ENCODE assay signal across 8 mouse cellular contexts in genomic region chr4:124850261-124850913, GRCm38 (mm10). TPM values are rescaled to one million over a fixed set of nuclear protein-coding genes. Genes with fewer than 3 reads are reported as not detected.
A peak's percentile ranks its signal among the peaks of the same experiment; 100 is the strongest.
DNase-seq lines count a peak whose midpoint lies in the region; ATAC-seq lines count a peak whose summit lies in the region.

Gene Yrdc, plus strand, starts transcription at chr4:124850679.

- H3K4me2 ChIP-seq in hindbrain, embryonic 13.5 days = peak within 1 kb of the TSS; percentile 96

- peak within 1 kb of the TSS; percentile 92 for H3K9ac ChIP-seq in hindbrain, embryonic 13.5 days

- H3K27me3 ChIP-seq in hindbrain, embryonic 13.5 days = no peaks in the 10 kb centered on the region

- H3K27ac ChIP-seq in hindbrain, embryonic 13.5 days = peak within 1 kb of the TSS; percentile 97

- peak; percentile 98 for DNase-seq in NIH3T3 (ENCODE audit: low read depth)
- DNase-seq in cerebellum, postnatal 10 days = peak; percentile 97 to 98
- peak; percentile 86 to 93 for DNase-seq in frontal cortex, postnatal 14 days (ENCODE audit: low spot score in 2 of 2)
- peak; percentile 87 to 91 for DNase-seq in layer of hippocampus, postnatal 25 days (ENCODE audit: extremely low spot score in 1 of 2, low spot score in 1 of 2)
- DNase-seq in lung, postnatal 25 days (ENCODE audit: low spot score) = peak; percentile 94
- peak; percentile 95 for DNase-seq in retina, embryonic 14.5 days (ENCODE audit: low spot score)
- DNase-seq in thymus, postnatal 4 days = peak; percentile 95

- peak within 1 kb of the TSS; percentile 99 for H3K4me3 ChIP-seq in hindbrain, embryonic 13.5 days

- peaks cover 47% of the 10 kb centered on the region for H3K4me1 ChIP-seq in hindbrain, embryonic 13.5 days (replicated peaks)

- H3K9me3 ChIP-seq in hindbrain, embryonic 13.5 days = no peaks in the 10 kb centered on the region

- H3K36me3 ChIP-seq in hindbrain, embryonic 13.5 days = peaks cover 24% of the 10 kb centered on the region

- peak; percentile 94 for ATAC-seq in hindbrain, embryonic 13.5 days (ENCODE audit: low FRiP score)

- 1% methylated on average over 61 of the region's 90 CpGs for WGBS in hindbrain, embryonic 13.5 days

RNA-seq across cellular contexts. Expression of gene Yrdc, which starts in this region (rescaled TPM):
- 40.5 and 41.1 TPM in 2 replicates for polyA plus RNA-seq in hindbrain, embryonic 13.5 days (2015; fragmentation: Nextera tagmentation; extraction: Ambion mirVana)
- total RNA-seq in layer of hippocampus, postnatal 25 days (2021) = 10 to 100 TPM; 31.6 to 32.3 TPM

Comparison
In these comparisons a context has a peak if more than half of its experiments do, and no peak if none do; other contexts are left out.
1. Peak in every context shown above with its lines: DNase-seq, ATAC-seq, H3K4me3 ChIP-seq and H3K27ac ChIP-seq.